Mouse (Mus musculus) neural tube, embryonic 15.5 days (tissue): ENCODE measurements around the gene Igfbp7. TPM values are rescaled to one million over a fixed set of nuclear protein-coding genes. Genes with fewer than 3 reads are reported as not detected.
"Not testable (repeated sequence)": the region's sequence is repeated elsewhere in the genome, so short reads cannot be mapped to it uniquely, and the experiment has no call there.

ENCODE experiments used
- ATAC-seq: fragments of 200-750 bp; cut with Nextera tagmentation; 2 replicates; pipeline ENCODE4 v1.8.0; 2017; ENCODE audit warnings: mild to moderate bottlenecking, moderate TSS enrichment, moderate library complexity; ENCODE audit not compliant: low FRiP score
- H3K27ac ChIP-seq: fragments of 300-500 bp; sonication (generic); replicated peaks from 2 replicates; pipeline ENCODE4 v1.5.1; 2015; ENCODE audit warnings: mild to moderate bottlenecking, inconsistent platforms
- H3K27me3 ChIP-seq: fragments of 300-500 bp; sonication (generic); replicated peaks from 2 replicates; pipeline ENCODE4 v1.6.1; 2015; ENCODE audit warnings: inconsistent platforms
- H3K36me3 ChIP-seq: fragments of 300-500 bp; sonication (generic); 2 replicates; pipeline ENCODE4 v1.6.1; 2015; ENCODE audit warnings: inconsistent platforms
- H3K4me1 ChIP-seq: fragments of 300-500 bp; sonication (generic); 2 replicates; pipeline ENCODE4 v1.6.1; 2015; ENCODE audit warnings: inconsistent platforms
- H3K4me2 ChIP-seq: fragments of 300-500 bp; sonication (generic); 2 replicates; pipeline ENCODE4 v1.6.1; 2015; ENCODE audit warnings: inconsistent platforms, mild to moderate bottlenecking, moderate library complexity
- H3K4me3 ChIP-seq: fragments of 300-500 bp; sonication (generic); replicated peaks from 2 replicates; pipeline ENCODE4 v1.5.1; 2015; ENCODE audit warnings: mild to moderate bottlenecking, inconsistent platforms
- H3K9ac ChIP-seq: fragments of 300-500 bp; sonication (generic); replicated peaks from 2 replicates; pipeline ENCODE4 v1.6.1; 2015; ENCODE audit warnings: mild to moderate bottlenecking, inconsistent platforms
- H3K9me3 ChIP-seq: fragments of 300-500 bp; sonication (generic); replicated peaks from 2 replicates; pipeline ENCODE4 v1.6.1; 2016; ENCODE audit warnings: inconsistent platforms
- WGBS: fragments of 180-500 bp; shearing (Covaris S2); methylation state at CpG from one replicate; pipeline ENCODE4 v1.1.7; 2015; ENCODE audit warnings: mixed read lengths; 5-methylcytosine and 5-hydroxymethylcytosine counted together
- polyA plus RNA-seq: library from polyadenylated mRNA; unstranded; fragments of >200 nt; fragmentation: Nextera tagmentation; extraction: Ambion mirVana; gene quantifications from 2 replicates; pipeline ENCODE4 v1.2.1, GENCODE M21; 2015

Gene Igfbp7
- polyA plus RNA-seq, 1 experiment from 2014 or later, result 64.8 TPM

GRCm38 (mm10) chr5:77431068-77431467, 23.2 kb upstream of the Igfbp7 start:
- no peaks in the 10 kb centered on the region for H3K36me3 ChIP-seq
- H3K9me3 ChIP-seq, result no peaks in the 10 kb centered on the region
- no peak overlapping the region for H3K9ac ChIP-seq
- no peaks in the 10 kb centered on the region for H3K27me3 ChIP-seq
- no peak overlapping the region for H3K4me2 ChIP-seq
- ATAC-seq, result no peak
- 0 out of 2 replicates have a peak overlapping the region, but pooled peaks have one; percentile 23 for H3K27ac ChIP-seq
- 68% methylated on average over 9 of the region's 9 CpGs for WGBS
- peaks cover 13% of the 10 kb centered on the region for H3K4me1 ChIP-seq
- no peak overlapping the region for H3K4me3 ChIP-seq

GRCm38 (mm10) chr5:77430471-77430870, 22.6 kb upstream of the Igfbp7 start:
- ATAC-seq, result peak; percentile 72
- 29% methylated on average over 11 of the region's 11 CpGs for WGBS

GRCm38 (mm10) chr5:77430049-77430448, 22.2 kb upstream of the Igfbp7 start:
- Histone ChIP-seq H3K4me1 (peaks cover 13% of the 10 kb centered on the region), H3K9me3 (no peaks in the 10 kb centered on the region), H3K36me3 (no peaks in the 10 kb centered on the region), H3K4me3 (no peak overlapping the region), H3K27ac (no peak overlapping the region), H3K4me2 (peak overlapping the region; percentile 32; the same call in 1 of the 2 replicates), H3K27me3 (no peaks in the 10 kb centered on the region), H3K9ac (no peak overlapping the region)
- WGBS, result 36% methylated on average over 4 of the region's 4 CpGs
- ATAC-seq, result peak; percentile 32

More at GRCm38 (mm10) chr5:77430471-77430870, 22.6 kb upstream of the Igfbp7 start:
- H3K27me3 ChIP-seq, result no peaks in the 10 kb centered on the region
- no peak overlapping the region; the same call in 1 of the 2 replicates for H3K27ac ChIP-seq
- peak overlapping the region; percentile 32; the same call in 1 of the 2 replicates for H3K4me2 ChIP-seq
- no peak overlapping the region for H3K9ac ChIP-seq
- no peaks in the 10 kb centered on the region for H3K36me3 ChIP-seq
- H3K9me3 ChIP-seq, result no peaks in the 10 kb centered on the region
- peaks cover 13% of the 10 kb centered on the region for H3K4me1 ChIP-seq
- no peak overlapping the region for H3K4me3 ChIP-seq

GRCm38 (mm10) chr5:77428526-77428925, 20.7 kb upstream of the Igfbp7 start:
- no peak overlapping the region for H3K4me3 ChIP-seq
- WGBS, result 81% methylated on average over 4 of the region's 4 CpGs
- H3K4me1 ChIP-seq, result peaks cover 10% of the 10 kb centered on the region
- no peaks in the 10 kb centered on the region for H3K36me3 ChIP-seq
- H3K9ac ChIP-seq, result no peak overlapping the region
- no peak for ATAC-seq
- no peak overlapping the region for H3K4me2 ChIP-seq
- no peaks in the 10 kb centered on the region for H3K27me3 ChIP-seq
- no peak overlapping the region for H3K27ac ChIP-seq
- no peaks in the 10 kb centered on the region for H3K9me3 ChIP-seq

GRCm38 (mm10) chr5:77427986-77428385, 20.1 kb upstream of the Igfbp7 start:
- no peaks in the 10 kb centered on the region for H3K9me3 ChIP-seq
- H3K4me3 ChIP-seq, result no peak overlapping the region
- no peaks in the 10 kb centered on the region for H3K36me3 ChIP-seq
- no peaks in the 10 kb centered on the region for H3K27me3 ChIP-seq
- WGBS, result 84% methylated on average over 5 of the region's 5 CpGs
- H3K27ac ChIP-seq, result no peak overlapping the region
- H3K4me2 ChIP-seq, result no peak overlapping the region
- H3K4me1 ChIP-seq, result peaks cover 10% of the 10 kb centered on the region
- ATAC-seq, result no peak
- H3K9ac ChIP-seq, result no peak overlapping the region

GRCm38 (mm10) chr5:77425721-77426500, 18.1 kb upstream of the Igfbp7 start:
- no peak overlapping the region for H3K9ac ChIP-seq
- H3K9me3 ChIP-seq, result no peaks in the 10 kb centered on the region
- WGBS, result 78% methylated on average over 7 of the region's 7 CpGs
- H3K4me2 ChIP-seq, result no peak overlapping the region
- no peak overlapping the region for H3K4me3 ChIP-seq
- peaks cover 4% of the 10 kb centered on the region; the same call in 1 of the 2 replicates for H3K4me1 ChIP-seq
- no peaks in the 10 kb centered on the region for H3K27me3 ChIP-seq
- no peak for ATAC-seq
- no peaks in the 10 kb centered on the region for H3K36me3 ChIP-seq
- no peak overlapping the region for H3K27ac ChIP-seq

- not testable (repeated sequence) for H3K4me3 ChIP-seq, H3K4me1 ChIP-seq, H3K4me2 ChIP-seq, H3K36me3 ChIP-seq, H3K9ac ChIP-seq, H3K9me3 ChIP-seq, ATAC-seq, H3K27me3 ChIP-seq, H3K27ac ChIP-seq
- 71% methylated on average over 4 of the region's 4 CpGs for WGBS
Observed at GRCm38 (mm10) chr5:77419537-77419936, 11.7 kb upstream of the Igfbp7 start.

GRCm38 (mm10) chr5:77416058-77416457, 8.2 kb upstream of the Igfbp7 start:
- Histone ChIP-seq H3K27me3 (no peaks in the 10 kb centered on the region), H3K9ac (no peak overlapping the region), H3K4me2 (no peak overlapping the region), H3K4me3 (no peak overlapping the region), H3K36me3 (no peaks in the 10 kb centered on the region), H3K27ac (no peak overlapping the region), H3K9me3 (no peaks in the 10 kb centered on the region), H3K4me1 (no peaks in the 10 kb centered on the region)
- ATAC-seq, result no peak
- WGBS, result 88% methylated on average over 6 of the region's 6 CpGs

- H3K9me3 ChIP-seq, result no peaks in the 10 kb centered on the region
- no peak for ATAC-seq
Observed at GRCm38 (mm10) chr5:77408530-77408929, 689 bp upstream of the Igfbp7 start.

GRCm38 (mm10) chr5:77406371-77406871, 1.4 kb downstream of the Igfbp7 start:
- peaks cover 10% of the 10 kb centered on the region; the same call in 1 of the 2 replicates for H3K4me1 ChIP-seq
- H3K27me3 ChIP-seq, result peaks cover 17% of the 10 kb centered on the region; the same call in 1 of the 2 replicates
- H3K4me2 ChIP-seq, result peak overlapping the region; percentile 4; the same call in 1 of the 2 replicates
- ATAC-seq, result no peak
- H3K9me3 ChIP-seq, result no peaks in the 10 kb centered on the region
- no peak overlapping the region for H3K4me3 ChIP-seq
- 55% methylated on average over 5 of the region's 5 CpGs for WGBS
- no peaks in the 10 kb centered on the region for H3K36me3 ChIP-seq
- no peak overlapping the region for H3K27ac ChIP-seq
- H3K9ac ChIP-seq, result no peak overlapping the region

More at GRCm38 (mm10) chr5:77408530-77408929, 689 bp upstream of the Igfbp7 start:
- H3K27me3 ChIP-seq, result peaks cover 17% of the 10 kb centered on the region; the same call in 1 of the 2 replicates
- H3K36me3 ChIP-seq, result no peaks in the 10 kb centered on the region
- no peak overlapping the region for H3K4me3 ChIP-seq
- no peak overlapping the region for H3K9ac ChIP-seq
- H3K4me1 ChIP-seq, result peaks cover 10% of the 10 kb centered on the region; the same call in 1 of the 2 replicates
- peak overlapping the region; percentile 98 for H3K4me2 ChIP-seq
- H3K27ac ChIP-seq, result no peak overlapping the region
- 93% methylated on average over 6 of the region's 6 CpGs for WGBS

- no peak overlapping the region for H3K4me3 ChIP-seq
- no peaks in the 10 kb centered on the region for H3K36me3 ChIP-seq
- no peak overlapping the region for H3K27ac ChIP-seq
- no peak overlapping the region for H3K9ac ChIP-seq
- H3K4me2 ChIP-seq, result no peak overlapping the region
- H3K27me3 ChIP-seq, result peaks cover 17% of the 10 kb centered on the region; the same call in 1 of the 2 replicates
- 71% methylated on average over 5 of the region's 5 CpGs for WGBS
- H3K9me3 ChIP-seq, result no peaks in the 10 kb centered on the region
- no peak for ATAC-seq
- peaks cover 10% of the 10 kb centered on the region; the same call in 1 of the 2 replicates for H3K4me1 ChIP-seq
Observed at GRCm38 (mm10) chr5:77405455-77406057, 2.3 kb downstream of the Igfbp7 start.
